Mouse (Mus musculus): ENCODE data around the gene Akap17b.

Gene Akap17b

DNA sequence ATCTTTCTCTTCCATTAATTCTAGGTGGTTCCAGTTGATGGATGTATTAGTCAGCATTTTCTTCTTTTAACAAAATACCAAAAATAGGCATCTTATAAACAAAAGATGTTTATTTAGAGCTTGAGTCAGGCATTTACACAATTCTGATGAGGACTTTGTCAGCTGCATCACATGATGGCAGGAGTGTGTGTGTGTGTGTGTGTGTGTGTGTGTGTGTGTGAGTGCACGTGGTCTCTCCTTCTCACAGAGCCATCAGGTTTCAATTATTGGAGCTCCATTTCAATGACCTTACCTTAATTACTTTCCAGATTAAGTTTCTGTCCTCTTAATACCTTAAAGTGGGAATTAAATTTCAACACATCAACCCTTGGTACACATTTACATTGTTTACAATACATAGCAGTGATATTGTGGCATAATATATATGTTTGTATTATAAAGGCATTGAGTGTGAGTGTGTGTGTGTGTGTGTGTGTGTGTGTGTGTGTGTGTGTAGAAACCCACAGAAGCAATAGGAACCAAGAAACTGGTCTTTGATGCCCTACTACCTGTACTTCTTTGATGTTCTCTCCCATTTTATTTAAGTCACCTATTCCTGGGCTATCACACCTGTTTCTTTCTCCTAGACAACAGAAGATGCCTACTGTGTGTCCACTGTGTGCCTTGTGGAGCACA lies 58.4 kb downstream of the Akap17b start:
- no peak for DNase-seq (ENCODE audit: low spot score)

DNA sequence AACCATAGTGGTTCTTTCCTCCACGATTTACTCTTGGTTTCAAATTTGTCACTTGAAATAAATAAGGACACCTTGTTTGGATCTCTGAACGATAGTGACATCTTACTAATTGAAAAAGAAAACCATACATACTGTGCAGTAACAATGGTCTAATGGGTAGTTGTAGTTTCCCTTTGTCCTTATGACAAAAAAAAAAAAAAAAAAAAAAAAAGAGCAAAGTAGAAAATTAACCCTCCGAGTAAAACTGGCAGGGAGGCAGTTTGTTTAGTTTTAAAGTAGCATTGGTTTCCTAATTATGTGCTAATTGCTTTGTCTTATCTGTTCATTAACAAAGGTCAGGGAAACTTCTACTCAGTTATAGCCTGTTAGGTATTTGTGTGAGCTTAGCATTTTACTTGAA lies 83.1 kb downstream of the Akap17b start:
- DNase-seq (ENCODE audit: low spot score): no peak

GRCm38 (mm10) chrX:36561650-36562049 lies 83.5 kb downstream of the Akap17b start:
- DNase-seq (ENCODE audit: low spot score): peak; percentile 85

DNA sequence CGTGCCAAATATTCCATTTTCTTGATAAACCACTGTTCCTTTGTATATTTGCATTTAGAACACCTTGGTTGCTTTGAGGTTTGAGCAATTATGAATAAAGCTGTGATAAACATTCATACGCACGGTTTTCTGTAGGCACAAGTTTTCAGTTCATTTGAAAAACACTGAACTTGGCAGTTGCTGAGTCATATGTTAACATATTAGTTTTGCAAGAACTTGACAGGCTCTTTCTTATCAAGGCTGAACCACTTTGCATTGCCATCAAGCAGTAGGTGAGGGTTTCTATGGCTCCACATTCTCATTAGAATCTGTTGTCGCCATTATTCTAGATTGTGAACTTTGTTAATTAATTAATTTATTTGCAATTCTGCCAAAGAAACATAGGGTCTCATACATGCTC lies 85.0 kb downstream of the Akap17b start:
- no peak for DNase-seq (ENCODE audit: low spot score)
